15 mouse cellular contexts compared by ENCODE assay signal in the genomic region with DNA sequence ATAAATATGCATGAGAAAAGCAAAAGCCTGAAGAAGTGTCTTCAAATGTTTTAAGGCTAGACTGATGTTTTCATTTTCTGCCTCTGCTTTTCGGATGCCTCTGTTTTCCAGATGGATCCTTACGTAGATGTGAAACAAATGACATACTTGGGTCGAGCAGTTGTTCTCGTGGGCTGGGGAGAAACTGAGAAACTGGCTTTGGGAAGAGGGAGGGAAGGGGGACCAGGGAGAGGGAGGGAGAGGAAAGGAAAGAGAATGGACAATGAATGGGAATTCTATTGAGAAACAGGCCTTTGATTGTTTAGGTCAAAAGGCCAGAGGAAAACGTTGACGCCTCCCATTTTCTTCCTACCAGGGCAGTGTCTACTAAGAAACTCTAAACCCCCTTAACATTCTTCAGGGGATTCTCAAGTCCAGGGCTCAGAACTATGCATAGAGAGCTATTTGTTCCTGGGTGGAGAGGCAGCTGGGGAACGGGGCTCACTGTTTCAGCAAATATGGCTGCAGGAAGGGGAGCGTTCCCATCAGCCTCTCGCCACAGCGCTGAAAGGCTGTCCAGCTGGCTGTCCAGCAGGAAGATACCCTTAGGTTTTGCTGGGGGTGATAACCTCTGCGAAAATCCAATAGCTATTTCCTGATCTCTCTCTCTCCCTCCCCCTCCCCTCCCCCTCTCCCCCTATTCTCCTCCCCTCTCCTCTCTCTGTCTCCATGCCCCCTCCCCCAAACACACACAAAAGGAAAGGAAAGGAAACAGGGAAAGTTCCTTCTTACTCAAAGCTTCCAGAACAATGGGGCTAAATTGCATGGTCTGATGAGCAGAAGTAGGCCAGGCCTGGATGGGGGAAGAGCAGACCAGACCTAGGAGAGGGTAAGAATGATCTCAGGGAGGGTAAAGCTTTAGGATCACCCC. TPM values are rescaled to one million over a fixed set of nuclear protein-coding genes. Genes with fewer than 3 reads are reported as not detected.
DNase-seq lines count a peak whose midpoint lies in the region; ATAC-seq and TF ChIP-seq lines count a peak whose summit lies in the region.
"Had no signal": no experiment of that assay in that cellular context is flagged by ENCODE, and none has a peak within 500 bp of the region (broad histone marks: within the 10 kb centered on the region; RNA-seq: fewer than 3 reads in every experiment).

No protein-coding gene starts in this region.

- H3K27me3 ChIP-seq in midbrain, embryonic 10.5 days (ENCODE audit: low read depth, poor library complexity, severe bottlenecking): no peaks in the 10 kb centered on the region
- H3K27me3 ChIP-seq in midbrain, postnatal 0 days (ENCODE audit: insufficient read depth, low read length): no peaks in the 10 kb centered on the region
- no peaks in the 10 kb centered on the region for H3K27me3 ChIP-seq in embryonic facial prominence, embryonic 12.5 days
- H3K27me3 ChIP-seq in limb, embryonic 10.5 days (ENCODE audit: low read depth, poor library complexity, severe bottlenecking): no peaks in the 10 kb centered on the region
- H3K27me3 ChIP-seq: liver, embryonic 15.5 days had no signal

- TF ChIP-seq CTCF in midbrain, postnatal 0 days (IDR thresholded peaks at IDR 0.05): no peak

- no peaks in the 10 kb centered on the region for H3K9me3 ChIP-seq in midbrain, embryonic 10.5 days (replicated peaks)
- H3K9me3 ChIP-seq in midbrain, postnatal 0 days (ENCODE audit: low read length): no peaks in the 10 kb centered on the region
- no peaks in the 10 kb centered on the region for H3K9me3 ChIP-seq in embryonic facial prominence, embryonic 12.5 days
- no peaks in the 10 kb centered on the region for H3K9me3 ChIP-seq in limb, embryonic 10.5 days (replicated peaks)
- H3K9me3 ChIP-seq: G1E; liver, embryonic 15.5 days had no signal

- intact Hi-C loops in gastrocnemius, postnatal 14 days (cut with DNase I; ENCODE audit: low total_unique reads): no loop called here

- no peak for ATAC-seq in midbrain, postnatal 0 days (ENCODE audit: low FRiP score)
- ATAC-seq in embryonic facial prominence, embryonic 12.5 days (ENCODE audit: insufficient number of reproducible peaks, insufficient read depth, low FRiP score, low TSS enrichment): peak; percentile 22; the same call in 1 of the 2 replicates

- no peaks in the 10 kb centered on the region for H3K36me3 ChIP-seq in midbrain, embryonic 10.5 days
- H3K36me3 ChIP-seq in midbrain, postnatal 0 days (ENCODE audit: insufficient read depth, low read length): no peaks in the 10 kb centered on the region
- H3K36me3 ChIP-seq in embryonic facial prominence, embryonic 12.5 days: no peaks in the 10 kb centered on the region
- no peaks in the 10 kb centered on the region for H3K36me3 ChIP-seq in limb, embryonic 10.5 days
- H3K36me3 ChIP-seq: G1E; liver, embryonic 15.5 days had no signal

- peaks cover 62% of the 10 kb centered on the region for H3K4me1 ChIP-seq in midbrain, embryonic 10.5 days
- no peaks in the 10 kb centered on the region for H3K4me1 ChIP-seq in midbrain, postnatal 0 days (ENCODE audit: insufficient read depth, low read length)
- peaks cover 17% of the 10 kb centered on the region for H3K4me1 ChIP-seq in embryonic facial prominence, embryonic 12.5 days
- H3K4me1 ChIP-seq in limb, embryonic 10.5 days: peaks cover 17% of the 10 kb centered on the region

- peak; percentile 85 for DNase-seq in midbrain, embryonic 10.5 days (ENCODE audit: low spot score)
- DNase-seq in midbrain, postnatal 0 days (ENCODE audit: low spot score): no peak
- DNase-seq in limb, embryonic 10.5 days (ENCODE audit: low spot score): no peak
- no peak for DNase-seq in gastrocnemius, postnatal 14 days
- DNase-seq in testis, postnatal 10 days (ENCODE audit: low spot score): no peak
- no peak for DNase-seq in layer of hippocampus, adult 9-10 months (ENCODE audit: low spot score)
- DNase-seq: adrenal gland, adult 8-10 months; cerebellum, adult 9-10 months; gastrocnemius, postnatal 10 days; layer of hippocampus, postnatal 36 days had no signal

- H3K27ac ChIP-seq in midbrain, embryonic 10.5 days (replicated peaks): peak overlapping the region; percentile 97
- no peak overlapping the region for H3K27ac ChIP-seq in midbrain, postnatal 0 days (ENCODE audit: low read depth, low read length)
- H3K27ac ChIP-seq in embryonic facial prominence, embryonic 12.5 days: peak overlapping the region; percentile 83
- H3K27ac ChIP-seq in limb, embryonic 10.5 days: peak overlapping the region; percentile 66
- H3K27ac ChIP-seq: liver, embryonic 15.5 days had no signal

- peak overlapping the region; percentile 26 for H3K4me3 ChIP-seq in midbrain, embryonic 10.5 days
- no peak overlapping the region for H3K4me3 ChIP-seq in midbrain, postnatal 0 days (ENCODE audit: low read depth, low read length)
- no peak overlapping the region for H3K4me3 ChIP-seq in embryonic facial prominence, embryonic 12.5 days
- H3K4me3 ChIP-seq in limb, embryonic 10.5 days: no peak overlapping the region
- H3K4me3 ChIP-seq: liver, embryonic 15.5 days had no signal

- no peak overlapping the region for H3K9ac ChIP-seq in midbrain, postnatal 0 days (replicated peaks; ENCODE audit: low read length, poor library complexity, severe bottlenecking)
- H3K9ac ChIP-seq in embryonic facial prominence, embryonic 12.5 days: no peak overlapping the region
- H3K9ac ChIP-seq: liver, embryonic 15.5 days had no signal

- no peak overlapping the region for H3K4me2 ChIP-seq in midbrain, postnatal 0 days (ENCODE audit: low read depth, low read length, poor library complexity, severe bottlenecking)
- H3K4me2 ChIP-seq in embryonic facial prominence, embryonic 12.5 days (replicated peaks): no peak overlapping the region
- H3K4me2 ChIP-seq: liver, embryonic 15.5 days had no signal

- WGBS in midbrain, embryonic 10.5 days: 9% methylated on average over 11 of the region's 11 CpGs
- WGBS in midbrain, postnatal 0 days: 16% methylated on average over 11 of the region's 11 CpGs
- 13% methylated on average over 11 of the region's 11 CpGs for WGBS in embryonic facial prominence, embryonic 12.5 days
- WGBS in limb, embryonic 10.5 days: 65% methylated on average over 11 of the region's 11 CpGs

RNA-seq across cellular contexts. Expression of a gene that starts 16.6 kb away (rescaled TPM):
- 21.9 and 28.5 TPM in 2 replicates for polyA plus RNA-seq in midbrain, embryonic 10.5 days (2016; fragmentation: Nextera tagmentation; extraction: Ambion mirVana)
- total RNA-seq in midbrain, postnatal 0 days (2014; rRNA removed): 81.1 and 83.0 TPM in 2 replicates
- polyA plus RNA-seq in midbrain, postnatal 0 days (2015; fragmentation: Nextera tagmentation; extraction: Ambion mirVana): 23.6 and 24.0 TPM in 2 replicates
- 18.0 and 18.5 TPM in 2 replicates for polyA plus RNA-seq in embryonic facial prominence, embryonic 12.5 days (2016; fragmentation: Nextera tagmentation; extraction: Ambion mirVana)
- polyA plus RNA-seq in limb, embryonic 10.5 days (2016; fragmentation: Nextera tagmentation; extraction: Ambion mirVana): 15.8 and 16.2 TPM in 2 replicates
- 100 to 1,000 TPM; 118 to 123 TPM for total RNA-seq in gastrocnemius, postnatal 14 days (2021)

RNA-seq across cellular contexts. Expression of a gene that starts 36.9 kb away (rescaled TPM):
- polyA plus RNA-seq in midbrain, embryonic 10.5 days (2016; fragmentation: Nextera tagmentation; extraction: Ambion mirVana): 0.12 TPM in 1 of 2 replicates, not detected in the other
- 0.09 TPM in 1 of 2 replicates, not detected in the other for total RNA-seq in midbrain, postnatal 0 days (2014; rRNA removed)
- polyA plus RNA-seq in midbrain, postnatal 0 days (2015; fragmentation: Nextera tagmentation; extraction: Ambion mirVana): 0.16 and 0.34 TPM in 2 replicates
- polyA plus RNA-seq in embryonic facial prominence, embryonic 12.5 days (2016; fragmentation: Nextera tagmentation; extraction: Ambion mirVana): 0.15 and 0.27 TPM in 2 replicates
- polyA plus RNA-seq in limb, embryonic 10.5 days (2016; fragmentation: Nextera tagmentation; extraction: Ambion mirVana): not detected in 2 replicates
- under 1 TPM; 0.64 to 0.66 TPM for total RNA-seq in gastrocnemius, postnatal 14 days (2021)
- total RNA-seq: layer of hippocampus, postnatal 36 days had no signal
- polyA plus RNA-seq: G1E; intestine, embryonic 14.5 days; small intestine, adult 2 months had no signal
